Mouse (Mus musculus) limb, embryonic 11.5 days (tissue): ENCODE measurements around the gene Arl6ip5. TPM values are rescaled to one million over a fixed set of nuclear protein-coding genes. Genes with fewer than 3 reads are reported as not detected.
"Not testable (repeated sequence)": the region's sequence is repeated elsewhere in the genome, so short reads cannot be mapped to it uniquely, and the experiment has no call there.

ENCODE experiments used
- ATAC-seq: fragments of 200-750 bp; cut with Nextera tagmentation; 2 replicates; pipeline ENCODE4 v1.8.0; 2017; ENCODE audit warnings: low read depth; ENCODE audit not compliant: insufficient number of reproducible peaks, low FRiP score, low TSS enrichment
- DNase-seq: peaks from one replicate; pipeline ENCODE4 v3.0.0-alpha.2; 2015; ENCODE audit warnings: low spot score
- H3K27ac ChIP-seq: fragments of 300-500 bp; sonication (generic); replicated peaks from 2 replicates; pipeline ENCODE4 v1.5.1; 2014; ENCODE audit warnings: low read depth, mild to moderate bottlenecking, low read length
- H3K27me3 ChIP-seq: fragments of 300-500 bp; sonication (generic); 2 replicates; pipeline ENCODE4 v1.6.1; 2014; ENCODE audit warnings: mild to moderate bottlenecking, low read length, mixed read lengths; ENCODE audit not compliant: control insufficient read depth, insufficient read depth
- H3K36me3 ChIP-seq: fragments of 300-500 bp; sonication (generic); 2 replicates; pipeline ENCODE4 v1.6.1; 2014; ENCODE audit warnings: mild to moderate bottlenecking, low read length, moderate library complexity, mixed read lengths; ENCODE audit not compliant: control insufficient read depth, insufficient read depth
- H3K4me1 ChIP-seq: fragments of 300-500 bp; sonication (generic); 2 replicates; pipeline ENCODE4 v1.6.1; 2014; ENCODE audit warnings: low read length, mixed read lengths; ENCODE audit not compliant: control insufficient read depth, insufficient read depth
- H3K4me2 ChIP-seq: fragments of 300-500 bp; sonication (generic); 2 replicates; pipeline ENCODE4 v1.6.1; 2014; ENCODE audit warnings: low read depth, mild to moderate bottlenecking, moderate library complexity; ENCODE audit not compliant: severe bottlenecking
- H3K4me3 ChIP-seq: fragments of 300-500 bp; sonication (generic); 2 replicates; pipeline ENCODE4 v1.5.1; 2014; ENCODE audit warnings: low read depth, low read length
- H3K9ac ChIP-seq: fragments of 300-500 bp; sonication (generic); 2 replicates; pipeline ENCODE4 v1.6.1; 2014; ENCODE audit warnings: mild to moderate bottlenecking, low read length
- H3K9me3 ChIP-seq: fragments of 300-500 bp; sonication (generic); 2 replicates; pipeline ENCODE4 v1.6.1; 2016; ENCODE audit warnings: low read length; ENCODE audit not compliant: control insufficient read depth
- WGBS: fragments of 180-500 bp; shearing (Covaris S2); extraction: QIAGEN DNeasy Blood & Tissue Kit; methylation state at CpG from one replicate; pipeline ENCODE4 v1.1.7; 2014; 5-methylcytosine and 5-hydroxymethylcytosine counted together
- polyA plus RNA-seq: library from polyadenylated mRNA; unstranded; fragments of >200 nt; fragmentation: Nextera tagmentation; extraction: Ambion mirVana; gene quantifications from 2 replicates; pipeline ENCODE4 v1.2.1, GENCODE M21; 2014

Arl6ip5 gene
- polyA plus RNA-seq, 1 experiment from 2014 or later, result 30.4 TPM

DNA sequence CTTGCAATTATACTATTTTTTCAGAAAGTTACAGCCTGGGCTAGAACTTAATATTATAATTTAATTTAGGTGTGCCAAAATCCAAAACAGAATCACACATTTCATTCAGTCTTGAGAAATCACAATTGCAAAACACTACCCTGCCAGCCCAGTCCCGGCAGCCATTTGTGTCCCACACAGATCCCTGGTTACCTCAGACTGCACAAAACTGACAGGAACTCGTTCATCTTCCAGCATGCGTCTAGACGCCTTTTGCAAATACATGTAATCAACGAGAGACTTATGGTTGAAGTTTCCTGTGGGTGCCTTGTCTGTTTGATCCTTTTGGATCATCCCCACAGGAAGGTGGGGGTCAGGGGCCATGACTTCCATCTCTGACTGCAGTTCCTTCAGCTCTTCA lies 41.6 kb downstream of the Arl6ip5 start:
- Histone ChIP-seq H3K4me2 (no peak overlapping the region), H3K36me3 (no peaks in the 10 kb centered on the region), H3K9ac (no peak overlapping the region), H3K4me1 (no peaks in the 10 kb centered on the region), H3K9me3 (no peaks in the 10 kb centered on the region), H3K4me3 (no peak overlapping the region), H3K27ac (no peak overlapping the region), H3K27me3 (no peaks in the 10 kb centered on the region)
- DNase-seq (no peak), ATAC-seq (no peak)
- WGBS, result 61% methylated on average over 5 of the region's 5 CpGs

GRCm38 (mm10) chr6:97252711-97253221 lies 42.3 kb downstream of the Arl6ip5 start, which contains the start of gene Lmod3:
Lmod3 (minus strand) TSS chr6:97252759.
- H3K4me1 ChIP-seq, result no peaks in the 10 kb centered on the region

DNA sequence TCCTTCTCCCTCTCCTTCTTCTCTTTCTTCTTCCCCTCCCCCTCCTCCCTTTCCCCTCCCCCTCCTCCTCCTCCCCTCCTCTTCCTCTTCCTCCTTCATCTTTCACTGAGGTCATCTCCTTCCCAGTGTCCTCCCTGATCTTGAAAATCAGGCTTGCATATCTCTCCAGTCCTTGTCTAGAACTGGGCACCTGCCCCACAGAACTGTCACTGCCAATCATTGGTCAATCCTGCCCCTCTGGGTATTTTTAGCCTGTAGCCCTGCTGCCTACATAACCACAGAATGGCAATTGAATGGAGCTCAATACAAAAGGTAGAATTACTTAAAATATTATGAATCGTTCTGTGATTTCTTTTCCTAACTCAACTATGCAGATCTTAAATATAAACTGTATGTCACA lies 48.0 kb downstream of the Arl6ip5 start:
- H3K9ac ChIP-seq, result no peak overlapping the region

More at GRCm38 (mm10) chr6:97252711-97253221, 42.3 kb downstream of the Arl6ip5 start, which contains the start of gene Lmod3:
- WGBS, result 39% methylated on average over 9 of the region's 9 CpGs
- H3K4me3 ChIP-seq, result no peak within 1 kb of the TSS
- no peak for ATAC-seq
- no peaks in the 10 kb centered on the region for H3K36me3 ChIP-seq
- DNase-seq, result no peak
- no peak within 1 kb of the TSS for H3K4me2 ChIP-seq
- no peak within 1 kb of the TSS for H3K27ac ChIP-seq
- no peaks in the 10 kb centered on the region for H3K9me3 ChIP-seq
- H3K9ac ChIP-seq, result no peak within 1 kb of the TSS
- H3K27me3 ChIP-seq, result no peaks in the 10 kb centered on the region

GRCm38 (mm10) chr6:97259926-97260325 lies 49.4 kb downstream of the Arl6ip5 start:
- 95% methylated on average over 2 of the region's 2 CpGs for WGBS
- not testable (repeated sequence) for H3K4me3 ChIP-seq, H3K36me3 ChIP-seq, H3K4me2 ChIP-seq, H3K27me3 ChIP-seq, ATAC-seq, H3K9ac ChIP-seq, H3K27ac ChIP-seq, H3K4me1 ChIP-seq, DNase-seq, H3K9me3 ChIP-seq

More for the DNA sequence above, 48.0 kb downstream of the Arl6ip5 start:
- ATAC-seq (no peak), DNase-seq (no peak)
- H3K27me3 ChIP-seq, result no peaks in the 10 kb centered on the region
- H3K27ac ChIP-seq, result no peak overlapping the region
- H3K4me3 ChIP-seq, result no peak overlapping the region
- H3K9me3 ChIP-seq, result no peaks in the 10 kb centered on the region
- no peaks in the 10 kb centered on the region for H3K4me1 ChIP-seq
- no peak overlapping the region for H3K4me2 ChIP-seq
- no peaks in the 10 kb centered on the region for H3K36me3 ChIP-seq
- 84% methylated on average over 1 of the region's 1 CpGs for WGBS

GRCm38 (mm10) chr6:97262229-97262628 lies 51.7 kb downstream of the Arl6ip5 start:
- H3K27me3 ChIP-seq, result no peaks in the 10 kb centered on the region
- no peak overlapping the region for H3K4me2 ChIP-seq
- no peak overlapping the region for H3K4me3 ChIP-seq
- no peak overlapping the region for H3K9ac ChIP-seq
- no peaks in the 10 kb centered on the region for H3K36me3 ChIP-seq
- H3K27ac ChIP-seq, result no peak overlapping the region
- H3K4me1 ChIP-seq, result no peaks in the 10 kb centered on the region
- ATAC-seq, result no peak
- H3K9me3 ChIP-seq, result no peaks in the 10 kb centered on the region
- no peak for DNase-seq
- WGBS, result 71% methylated on average over 4 of the region's 4 CpGs

DNA sequence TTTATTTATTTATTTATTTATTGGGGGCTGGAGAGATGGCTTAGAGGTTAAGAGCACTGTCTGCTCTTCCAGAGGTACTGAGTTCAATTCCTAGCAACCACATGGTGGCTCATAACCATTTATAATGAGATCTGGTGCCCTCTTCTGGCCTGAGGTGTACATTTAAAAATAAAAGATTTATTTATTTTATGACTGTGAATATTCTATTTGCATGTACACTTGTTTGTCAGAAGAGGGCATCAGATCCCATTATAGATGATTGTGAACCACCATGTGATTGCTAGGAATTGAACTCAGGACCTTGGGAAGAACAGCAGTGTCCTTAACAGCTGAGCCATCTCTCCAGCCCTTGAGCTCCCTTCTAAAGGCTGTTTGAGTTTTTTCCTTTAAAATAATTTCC lies 53.3 kb downstream of the Arl6ip5 start:
- not testable (repeated sequence) for H3K27ac ChIP-seq, H3K9ac ChIP-seq, H3K9me3 ChIP-seq, H3K4me3 ChIP-seq, H3K36me3 ChIP-seq, H3K4me2 ChIP-seq, DNase-seq, H3K27me3 ChIP-seq, ATAC-seq, H3K4me1 ChIP-seq

GRCm38 (mm10) chr6:97265240-97265639 lies 54.8 kb downstream of the Arl6ip5 start:
- Histone ChIP-seq H3K4me2 (no peak overlapping the region), H3K27me3 (no peaks in the 10 kb centered on the region), H3K36me3 (no peaks in the 10 kb centered on the region), H3K9me3 (no peaks in the 10 kb centered on the region), H3K4me1 (no peaks in the 10 kb centered on the region), H3K27ac (no peak overlapping the region), H3K9ac (no peak overlapping the region), H3K4me3 (no peak overlapping the region)
- 84% methylated on average over 8 of the region's 8 CpGs for WGBS
- DNase-seq, result no peak
- no peak for ATAC-seq

GRCm38 (mm10) chr6:97265705-97266104 lies 55.2 kb downstream of the Arl6ip5 start:
- no peak overlapping the region for H3K4me3 ChIP-seq
- H3K9me3 ChIP-seq, result no peaks in the 10 kb centered on the region
- no peaks in the 10 kb centered on the region for H3K4me1 ChIP-seq
- no peaks in the 10 kb centered on the region for H3K27me3 ChIP-seq
- no peak overlapping the region for H3K9ac ChIP-seq
- WGBS, result 88% methylated on average over 3 of the region's 3 CpGs
- no peak overlapping the region for H3K4me2 ChIP-seq
- ATAC-seq (no peak), DNase-seq (no peak)
- no peak overlapping the region for H3K27ac ChIP-seq
- H3K36me3 ChIP-seq, result no peaks in the 10 kb centered on the region

GRCm38 (mm10) chr6:97266661-97267060 lies 56.2 kb downstream of the Arl6ip5 start:
- Histone ChIP-seq H3K9ac (no peak overlapping the region), H3K27ac (no peak overlapping the region), H3K27me3 (no peaks in the 10 kb centered on the region), H3K4me3 (no peak overlapping the region), H3K4me2 (no peak overlapping the region), H3K4me1 (no peaks in the 10 kb centered on the region), H3K36me3 (no peaks in the 10 kb centered on the region), H3K9me3 (no peaks in the 10 kb centered on the region)
- ATAC-seq, result no peak
- DNase-seq, result no peak
- WGBS, result 73% methylated on average over 4 of the region's 4 CpGs
